Mouse (Mus musculus): Measurements from ENCODE around the gene Csf2. TPM values are rescaled to one million over a fixed set of nuclear protein-coding genes. Genes with fewer than 3 reads are reported as not detected.

The Csf2 gene
- polyA plus RNA-seq, 1 experiment from 2014 or later: 0.23 TPM

GRCm38 (mm10) chr11:54201881-54202685 is 47.4 kb downstream of the Csf2 start:
- no peak overlapping the region for H3K4me2 ChIP-seq
- no peak overlapping the region for H3K27ac ChIP-seq
- no peaks in the 10 kb centered on the region for H3K4me1 ChIP-seq
- ATAC-seq (ENCODE audit: insufficient read depth, low FRiP score, low read depth): no peak
- no peak overlapping the region for H3K9ac ChIP-seq
- H3K4me3 ChIP-seq (replicated peaks): no peak overlapping the region
- no peaks in the 10 kb centered on the region for H3K27me3 ChIP-seq (replicated peaks)
- no peaks in the 10 kb centered on the region for H3K36me3 ChIP-seq
- 67% methylated on average over 3 of the region's 3 CpGs for WGBS
- no peaks in the 10 kb centered on the region for H3K9me3 ChIP-seq

GRCm38 (mm10) chr11:54201287-54201773 is 48.1 kb downstream of the Csf2 start:
- Histone ChIP-seq H3K9me3 (no peaks in the 10 kb centered on the region), H3K4me2 (no peak overlapping the region), H3K27me3 (replicated peaks) (no peaks in the 10 kb centered on the region), H3K4me1 (no peaks in the 10 kb centered on the region), H3K27ac (no peak overlapping the region), H3K9ac (no peak overlapping the region), H3K4me3 (replicated peaks) (no peak overlapping the region), H3K36me3 (no peaks in the 10 kb centered on the region)
- 71% methylated on average over 5 of the region's 5 CpGs for WGBS
- no peak for ATAC-seq (ENCODE audit: insufficient read depth, low FRiP score, low read depth)

Other genes with a start within 250 kb of the Csf2 start
- gene Slc22a4, start 221.6 kb downstream of the Csf2 start, polyA plus RNA-seq (2015; fragmentation: Nextera tagmentation; extraction: Ambion mirVana): 2.0 and 3.0 TPM in 2 replicates
- gene Pdlim4, start 180.7 kb downstream of the Csf2 start, polyA plus RNA-seq (2015; fragmentation: Nextera tagmentation; extraction: Ambion mirVana): 49.9 and 52.0 TPM in 2 replicates
- gene P4ha2, start 149.6 kb downstream of the Csf2 start, polyA plus RNA-seq (2015; fragmentation: Nextera tagmentation; extraction: Ambion mirVana): 54.8 and 59.5 TPM in 2 replicates
- not detected in 2 replicates for gene Il3, start 17.6 kb upstream of the Csf2 start, polyA plus RNA-seq (2015; fragmentation: Nextera tagmentation; extraction: Ambion mirVana)
- 2.2 and 2.7 TPM in 2 replicates for gene Acsl6, start 54.1 kb upstream of the Csf2 start, polyA plus RNA-seq (2015; fragmentation: Nextera tagmentation; extraction: Ambion mirVana)
- not detected in 2 replicates for gene Meikin, start 121.0 kb upstream of the Csf2 start, polyA plus RNA-seq (2015; fragmentation: Nextera tagmentation; extraction: Ambion mirVana)
- 10.6 and 11.5 TPM in 2 replicates for gene Fnip1, start 188.5 kb upstream of the Csf2 start, polyA plus RNA-seq (2015; fragmentation: Nextera tagmentation; extraction: Ambion mirVana)